Mouse (Mus musculus): ENCODE measurements around the gene Pmepa1.

GRCm38 (mm10) chr2:173184475-173185080 is 91.8 kb downstream of the Pmepa1 start:
- no peak for TF ChIP-seq CTCF (IDR thresholded peaks at IDR 0.05)
- TF ChIP-seq EP300 (IDR thresholded peaks at IDR 0.05) = no peak

Measured in lung, postnatal 0 days (tissue).